Mouse (Mus musculus) spleen, postnatal 36 days (tissue): Measurements from ENCODE around the gene Stab2.

Experiments
- DNase-seq, 2 experiments: peaks; one replicate each; pipeline ENCODE4 v3.0.0; 2022; ENCODE audit warnings: low spot score in 2 of 2, mixed read lengths in 1 of 2

Stab2 gene

DNA sequence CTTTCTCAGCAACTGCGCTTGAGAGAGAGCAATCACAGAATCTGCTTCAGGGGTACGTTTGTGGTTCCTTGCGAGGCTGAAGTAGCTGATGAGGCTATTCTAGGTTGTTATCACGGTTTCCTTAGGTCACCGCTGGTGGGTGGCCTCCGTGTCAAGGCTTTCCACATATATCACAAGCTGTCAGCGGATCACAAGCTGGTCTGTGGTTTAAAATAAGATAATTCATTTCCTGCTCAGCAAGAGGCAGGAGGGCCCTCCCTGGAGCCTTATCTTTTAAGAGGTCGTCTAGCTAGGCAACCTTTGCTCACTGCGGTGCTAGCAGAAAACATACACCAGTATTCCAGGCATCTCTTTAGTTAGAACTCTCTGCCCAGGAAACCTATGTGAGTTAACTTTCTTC is 17.2 kb downstream of the Stab2 start:
- peak in 1 of 2 experiments; percentile 16 for DNase-seq

DNA sequence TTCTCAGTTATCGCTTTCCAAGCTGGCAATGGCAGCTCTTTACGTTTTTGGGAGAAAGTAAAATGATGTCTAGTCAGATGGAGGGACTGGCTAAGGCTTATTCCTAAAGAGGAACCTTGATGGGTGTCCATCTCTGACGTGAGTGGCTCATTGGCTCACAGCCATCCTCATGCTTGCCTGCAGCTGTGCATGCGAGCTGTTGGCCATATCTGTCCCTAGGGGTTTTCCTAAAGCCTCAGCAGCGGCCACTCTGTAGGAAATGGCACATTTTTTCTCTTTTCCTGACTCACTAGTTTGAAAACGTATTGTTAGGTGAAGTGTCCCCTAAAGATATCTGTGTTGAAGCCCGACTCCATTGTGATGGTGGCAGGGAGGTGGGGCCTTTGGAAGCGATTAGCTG is 18.0 kb downstream of the Stab2 start:
- DNase-seq, result no peak

DNA sequence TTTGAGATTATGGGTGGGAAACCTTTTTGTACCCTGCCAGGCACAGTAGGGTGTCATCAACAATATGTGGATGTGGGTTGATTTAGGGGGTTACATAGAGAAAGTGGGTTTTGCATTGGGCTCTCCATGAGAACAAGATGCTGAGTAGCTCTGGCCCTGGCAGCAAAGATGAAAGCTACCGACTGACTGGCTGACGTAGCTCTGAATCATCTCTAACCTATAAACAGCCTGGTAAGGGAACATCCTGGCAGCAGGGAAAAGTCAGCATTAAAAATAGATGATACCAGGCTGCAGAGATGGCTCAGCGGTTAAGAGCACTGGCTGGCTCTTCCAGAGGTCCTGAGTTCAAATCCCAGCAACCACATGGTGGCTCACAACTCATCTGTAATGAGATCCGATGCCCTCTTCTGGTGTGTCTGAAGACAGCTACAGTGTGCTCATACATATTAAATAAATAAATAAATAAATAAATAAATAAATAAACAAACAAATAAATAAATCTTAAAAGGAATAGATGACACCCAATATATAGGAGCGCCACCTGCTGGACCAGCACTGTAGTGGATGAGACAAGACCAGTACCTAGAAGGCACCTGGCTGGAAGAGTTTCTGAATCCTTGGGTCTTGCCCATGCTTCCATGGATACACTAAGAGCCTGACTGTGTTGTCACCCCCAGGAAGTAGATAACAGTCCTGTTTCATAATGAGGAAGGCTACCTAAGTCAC is 31.7 kb downstream of the Stab2 start:
- peak in 1 of 2 experiments; percentile 21 for DNase-seq

DNA sequence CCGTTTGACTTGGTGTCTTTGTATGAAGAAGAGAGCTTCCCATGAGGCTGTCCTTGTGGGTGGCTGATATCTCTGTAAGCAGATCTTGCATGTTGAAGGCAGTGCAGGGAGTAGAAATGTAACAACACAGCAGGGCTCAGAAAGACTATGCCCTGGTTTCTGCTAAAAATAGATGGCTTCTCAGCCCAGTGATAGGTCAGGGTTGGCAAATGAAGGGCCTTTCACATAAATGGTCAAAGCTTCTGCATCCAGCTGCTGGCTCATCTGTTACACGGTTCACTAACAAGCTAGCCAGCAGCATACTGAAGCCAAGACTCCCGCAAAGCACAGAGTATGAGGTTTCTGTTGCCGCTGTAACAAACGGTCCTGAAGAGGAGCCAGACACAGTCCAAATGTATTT is 34.5 kb downstream of the Stab2 start:
- no peak for DNase-seq

DNA sequence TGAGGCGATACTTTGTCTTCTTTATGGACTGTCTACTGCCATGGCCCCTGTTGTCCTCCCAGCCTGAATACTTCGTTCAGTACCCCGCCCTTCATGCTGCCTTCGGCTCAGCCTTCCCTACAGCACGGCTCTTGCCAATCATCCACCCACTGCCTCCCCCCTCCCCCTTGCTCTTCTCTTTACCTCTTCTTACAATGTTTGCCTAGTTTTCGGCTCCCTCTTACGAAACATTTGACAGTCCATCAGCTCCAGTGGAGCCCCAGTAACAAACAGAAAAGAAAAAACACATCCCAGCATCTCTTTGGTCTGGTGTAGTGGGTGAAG is 35.4 kb downstream of the Stab2 start:
- DNase-seq, result no peak

DNA sequence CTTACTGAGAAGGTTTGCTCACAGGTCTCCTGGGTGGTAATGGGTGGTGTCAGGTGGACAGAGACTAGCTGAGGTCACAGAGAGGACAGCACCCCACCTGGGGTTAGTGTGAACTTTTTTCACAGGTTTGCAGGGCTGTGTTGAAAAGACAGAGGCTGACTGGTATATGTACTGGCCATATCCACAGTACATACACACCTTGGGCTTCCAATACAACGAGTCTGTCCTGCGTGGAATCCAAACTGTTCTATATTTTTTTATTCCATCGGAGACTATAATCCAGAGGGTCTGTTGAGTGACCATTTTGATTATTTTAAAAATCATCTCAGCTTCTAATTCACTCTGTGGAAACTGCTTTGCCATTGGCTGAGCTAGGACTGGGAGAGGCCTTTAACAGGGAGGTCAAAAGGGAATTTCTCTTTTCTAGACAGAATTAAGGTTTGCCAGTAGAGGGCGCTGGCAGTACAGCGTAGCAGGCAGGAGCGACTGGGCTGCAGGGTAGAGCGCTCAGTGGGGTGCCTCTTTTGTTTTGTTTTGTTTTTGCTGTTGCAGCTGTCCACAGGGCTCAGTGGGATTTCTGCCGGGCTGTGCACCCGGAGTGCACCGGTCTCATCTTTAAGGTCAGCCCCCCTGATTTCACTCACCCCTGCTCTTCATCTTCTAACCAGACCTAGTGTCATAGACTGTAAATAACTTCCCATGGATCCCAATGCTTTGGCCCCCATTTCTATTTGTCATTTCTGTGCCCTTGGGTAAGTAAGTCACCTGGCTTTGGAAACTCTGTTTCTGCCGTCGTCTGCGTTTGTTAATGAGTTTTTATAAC is 35.9 kb downstream of the Stab2 start:
- peak; percentile 31 to 35 for DNase-seq

DNA sequence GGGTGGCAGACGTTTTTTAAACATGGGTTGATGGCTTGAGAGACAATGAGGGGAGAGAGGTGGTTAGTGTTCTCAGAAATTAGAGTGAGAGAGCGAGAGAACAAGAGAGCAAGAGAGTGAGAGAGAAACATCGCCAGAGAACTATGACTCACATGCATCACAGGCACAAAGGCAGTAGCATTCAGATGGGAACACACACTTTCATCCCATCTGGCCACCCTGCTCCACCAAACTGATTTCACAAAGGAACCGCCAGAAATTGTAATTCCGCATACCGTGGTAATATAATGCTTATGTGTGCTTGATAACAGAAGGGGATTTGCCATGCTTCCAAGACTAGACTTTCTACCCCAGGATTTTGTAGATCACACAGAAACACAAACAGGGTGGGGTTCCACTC is 38.5 kb downstream of the Stab2 start:
- DNase-seq, result no peak

DNA sequence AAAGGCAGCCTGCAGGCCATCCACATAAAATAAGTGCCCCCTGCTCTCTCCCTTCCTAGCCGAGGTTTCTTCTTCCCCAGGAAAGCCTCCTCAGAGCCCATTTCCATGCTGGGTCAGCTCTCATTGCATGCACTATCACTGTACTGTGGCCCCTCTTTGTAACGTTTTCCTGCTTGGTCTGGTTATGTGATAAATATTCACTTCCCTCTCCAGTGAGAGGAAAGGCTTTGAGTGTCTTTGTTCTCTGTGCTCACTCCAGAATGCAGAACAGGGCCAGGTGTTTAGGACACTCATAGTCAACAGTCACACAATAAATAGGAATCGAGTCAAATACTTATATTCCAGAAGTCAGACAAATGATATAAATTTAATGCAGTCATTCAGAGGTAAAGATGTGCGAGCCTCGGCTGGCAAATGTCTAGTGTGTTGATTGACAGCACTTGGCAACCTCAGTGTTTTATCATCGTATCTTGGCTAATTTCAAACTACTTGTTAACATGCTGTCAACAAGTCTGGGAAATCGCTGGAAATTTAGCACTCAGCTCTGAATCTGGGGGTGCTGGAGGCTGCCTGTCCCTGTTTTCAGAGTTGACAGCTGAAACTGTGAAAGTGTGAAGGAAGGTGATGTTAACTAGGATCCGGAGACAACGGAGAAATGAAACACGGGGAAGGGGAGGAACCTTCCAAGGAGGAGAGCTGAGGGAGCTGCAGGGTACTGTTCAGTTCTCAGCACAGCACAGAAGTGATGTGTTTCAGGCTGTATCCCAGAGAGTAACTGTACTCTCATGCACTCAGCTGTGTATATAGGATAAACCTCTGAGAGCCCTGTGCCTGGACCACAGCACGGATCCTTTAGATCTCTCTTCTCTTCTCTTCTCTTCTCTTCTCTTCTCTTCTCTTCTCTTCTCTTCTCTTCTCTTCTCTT is 46.0 kb downstream of the Stab2 start:
- DNase-seq, result no peak

DNA sequence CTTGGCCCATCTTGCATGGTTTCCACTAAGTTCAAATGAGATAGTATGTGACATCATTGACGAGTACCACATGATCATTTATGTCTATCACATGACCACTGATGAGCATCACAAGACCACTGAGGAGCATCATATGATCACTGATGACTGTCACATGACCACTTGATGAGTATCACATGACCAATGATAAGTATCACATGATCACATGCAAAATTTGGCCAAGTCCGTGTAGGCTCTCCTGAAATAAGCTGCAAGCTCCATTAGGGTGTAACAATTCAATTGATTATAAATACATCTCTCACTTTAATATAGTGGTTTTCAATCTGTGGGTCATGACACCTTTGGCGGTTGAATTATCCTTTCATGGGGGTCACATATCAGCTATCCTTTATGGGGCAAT is 52.5 kb downstream of the Stab2 start:
- DNase-seq, result no peak

DNA sequence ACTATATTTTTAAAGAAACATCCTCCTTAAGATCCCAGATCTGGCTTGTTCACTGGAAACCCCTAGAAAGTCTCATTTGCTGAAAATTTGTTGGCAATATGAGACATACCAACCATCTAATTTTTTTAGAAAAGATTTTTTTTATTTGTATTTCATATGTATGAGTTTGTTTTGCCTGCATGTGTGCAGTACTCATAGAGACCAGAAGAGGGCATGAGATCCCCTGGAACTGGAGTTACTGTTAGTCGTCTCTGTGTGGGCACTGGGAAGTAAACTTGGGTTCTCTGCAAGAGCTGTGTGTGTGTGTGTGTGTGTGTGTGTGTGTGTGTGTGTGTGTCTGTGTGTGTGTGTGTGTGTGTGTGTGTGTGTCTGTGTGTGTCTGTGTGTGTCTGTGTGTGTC is 55.1 kb downstream of the Stab2 start:
- DNase-seq, result no peak

DNA sequence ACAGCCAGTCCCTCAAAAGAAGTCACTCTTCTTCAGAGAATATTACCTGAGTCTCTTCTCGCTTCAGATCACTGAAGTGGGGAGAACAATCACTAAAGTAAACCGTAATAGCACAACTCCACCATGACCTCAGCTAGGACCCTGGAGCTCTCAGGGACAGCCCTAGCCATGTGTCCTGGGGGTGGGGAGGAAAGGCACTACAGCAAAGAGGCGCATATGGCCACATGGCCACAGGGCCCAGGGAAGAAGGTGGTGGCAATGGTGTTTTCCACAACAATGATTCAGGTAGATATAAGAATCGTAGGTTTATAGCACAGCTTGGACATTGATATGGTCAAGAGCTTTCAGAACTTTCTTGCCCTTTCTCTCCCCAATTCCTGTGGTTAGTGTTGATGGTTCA is 57.0 kb downstream of the Stab2 start:
- no peak for DNase-seq

DNA sequence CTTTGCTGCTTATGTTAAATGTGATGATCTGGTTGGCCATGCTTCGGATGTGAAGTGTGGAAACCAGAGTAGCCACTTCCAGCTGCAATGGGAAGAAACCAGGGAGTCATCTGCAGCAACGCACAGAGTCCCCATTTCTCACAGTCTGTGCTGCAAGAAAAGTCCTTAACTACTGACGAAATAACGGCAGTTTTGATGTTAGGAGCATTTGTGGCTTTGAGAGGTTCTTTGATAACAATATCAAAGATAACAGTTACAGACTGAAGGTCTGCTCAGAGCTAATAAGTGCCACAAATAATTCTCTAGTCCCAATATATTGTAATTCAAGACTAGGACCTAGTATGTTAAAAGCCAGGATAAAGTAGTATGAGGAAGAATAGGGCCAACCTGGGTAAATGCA is 57.9 kb downstream of the Stab2 start:
- DNase-seq, result no peak

DNA sequence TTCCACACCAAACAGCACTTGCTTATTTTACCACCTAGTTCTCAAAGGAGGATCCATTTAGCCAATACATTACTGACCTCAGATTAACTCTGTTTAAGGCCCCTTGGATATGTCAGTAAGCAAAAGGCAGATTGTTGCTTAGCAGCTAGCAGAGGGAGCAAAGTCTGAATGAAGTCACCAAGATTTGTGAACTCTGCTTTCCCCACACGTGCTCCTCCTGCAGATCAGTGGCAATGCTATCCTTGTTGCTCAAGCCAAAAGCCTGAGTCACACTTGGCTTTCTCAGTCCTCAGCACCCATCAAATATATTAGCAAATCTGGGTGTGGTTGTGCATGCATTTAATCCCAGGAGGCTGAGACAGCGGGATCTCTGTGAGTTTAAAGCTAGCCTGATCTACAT is 60.3 kb downstream of the Stab2 start:
- DNase-seq, result no peak

DNA sequence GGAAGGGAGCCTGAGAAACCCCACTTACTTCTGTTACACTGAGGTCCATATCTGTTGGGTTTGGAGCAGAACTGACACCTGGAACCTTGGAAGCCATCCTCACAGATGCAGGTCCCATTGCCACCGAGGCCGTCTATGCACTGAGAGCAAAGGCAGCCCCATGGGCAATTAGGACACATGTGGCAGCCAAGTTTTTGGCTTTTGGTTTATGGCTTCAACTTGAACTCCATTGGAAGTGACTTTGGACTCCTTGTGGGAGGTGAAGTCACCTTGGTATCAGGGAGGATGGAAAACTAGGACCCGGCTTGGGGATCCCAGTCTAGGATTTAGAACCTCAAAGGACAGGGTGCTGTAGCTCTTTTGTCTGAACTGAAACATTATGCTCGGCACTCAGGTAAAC is 67.2 kb downstream of the Stab2 start:
- DNase-seq, result no peak

DNA sequence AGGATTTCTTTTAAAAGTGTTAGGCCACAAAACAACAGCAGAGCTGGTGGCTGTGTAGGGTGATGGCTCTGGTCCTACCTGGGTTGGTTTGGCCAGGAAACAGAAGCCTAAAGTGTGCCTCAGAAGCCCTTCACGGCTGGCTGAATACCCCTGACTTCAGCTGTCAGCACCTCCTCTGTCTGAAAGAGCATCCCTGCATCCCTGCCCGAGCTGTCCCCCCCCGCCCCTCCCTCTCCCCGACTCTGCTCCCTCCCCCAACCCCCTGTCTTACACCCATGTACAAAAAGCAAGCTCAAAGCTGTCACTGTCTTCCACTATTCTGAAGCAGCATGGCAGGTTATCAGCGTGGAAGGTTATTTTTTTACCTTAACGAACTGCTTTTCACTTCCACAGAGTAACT is 73.4 kb downstream of the Stab2 start:
- DNase-seq, result peak in 1 of 2 experiments; percentile 10

DNA sequence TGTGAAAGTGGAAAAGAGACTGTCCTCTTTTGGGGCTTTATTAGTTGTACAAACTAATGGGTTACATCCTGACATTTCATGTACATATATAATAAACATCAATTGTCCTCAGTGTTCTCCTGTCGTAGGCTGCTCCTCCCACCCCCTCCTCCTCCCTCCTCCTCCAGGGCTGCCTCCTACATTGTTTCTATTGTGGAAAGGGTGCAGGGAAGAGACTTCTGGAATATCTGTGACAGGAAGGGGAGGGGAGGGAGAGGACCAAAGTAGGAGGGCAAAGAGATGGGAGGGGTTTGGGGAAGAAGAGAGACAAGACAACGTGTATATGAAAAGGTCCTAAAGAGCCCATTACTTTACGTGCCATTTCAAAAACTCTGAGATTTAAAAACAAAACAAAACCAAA is 73.9 kb downstream of the Stab2 start:
- no peak for DNase-seq

DNA sequence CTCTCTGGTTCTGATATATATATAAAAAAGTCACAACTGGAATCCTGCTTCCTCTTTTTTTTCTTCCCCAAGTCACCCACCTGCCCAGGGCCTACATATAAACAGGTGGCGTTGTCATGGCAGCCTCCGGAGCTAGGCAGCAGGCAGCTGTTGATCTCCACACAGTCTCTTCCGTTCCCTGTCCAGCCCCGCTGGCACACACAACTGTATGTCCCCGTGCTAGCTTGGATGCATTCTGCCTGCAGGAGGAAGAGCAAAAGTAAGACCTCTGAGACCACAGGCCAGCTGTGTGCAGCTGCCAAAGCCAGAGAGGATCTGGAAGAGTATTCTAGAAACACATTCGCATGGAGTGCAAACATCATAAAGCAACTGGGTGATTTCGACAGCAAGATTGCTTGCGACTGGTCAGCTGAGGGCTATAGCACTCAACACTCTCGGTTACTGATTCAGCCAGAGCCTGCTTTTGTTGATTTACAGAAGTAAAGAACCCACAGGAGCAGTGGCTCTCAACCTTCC is 74.6 kb downstream of the Stab2 start:
- peak; percentile 59 to 61 for DNase-seq

DNA sequence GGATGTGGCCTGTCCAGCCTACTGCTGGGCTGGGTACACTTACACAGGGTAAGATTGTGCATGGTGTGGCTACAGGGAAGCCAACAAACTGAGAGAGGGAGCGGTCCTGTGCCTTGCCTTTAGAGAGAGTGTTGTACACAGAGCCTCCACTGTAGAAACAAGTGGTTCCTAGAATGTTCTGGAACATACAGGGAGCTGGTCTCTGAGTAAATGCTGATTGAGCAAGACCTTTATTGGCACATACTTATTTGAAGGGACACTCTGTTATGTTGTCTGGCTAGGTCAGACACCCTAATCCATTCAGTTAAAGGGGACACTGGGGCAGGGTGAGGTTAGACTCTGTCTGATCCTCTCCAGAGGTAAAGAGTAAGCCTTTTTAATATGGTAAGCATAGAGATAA is 84.2 kb downstream of the Stab2 start:
- DNase-seq, result no peak

DNA sequence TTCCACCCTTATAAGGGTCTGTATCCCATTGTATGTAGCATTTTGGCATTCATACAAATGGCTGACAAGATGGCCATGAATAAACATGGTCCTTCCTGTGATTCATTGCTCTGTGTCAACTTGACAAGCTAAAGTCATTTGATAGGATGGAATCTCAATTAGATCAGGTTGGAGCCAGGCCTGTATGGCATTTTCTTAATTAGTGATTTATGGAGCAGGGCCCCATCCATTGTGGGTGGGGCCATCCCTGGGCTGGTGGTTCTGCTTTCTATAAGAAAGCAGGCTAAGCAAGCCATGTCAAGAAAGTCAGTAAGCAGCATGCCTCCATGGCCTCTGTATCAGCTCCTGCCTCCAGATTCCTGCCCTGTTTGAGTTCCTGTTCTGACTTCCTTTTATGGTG is 92.2 kb downstream of the Stab2 start:
- DNase-seq, result no peak

DNA sequence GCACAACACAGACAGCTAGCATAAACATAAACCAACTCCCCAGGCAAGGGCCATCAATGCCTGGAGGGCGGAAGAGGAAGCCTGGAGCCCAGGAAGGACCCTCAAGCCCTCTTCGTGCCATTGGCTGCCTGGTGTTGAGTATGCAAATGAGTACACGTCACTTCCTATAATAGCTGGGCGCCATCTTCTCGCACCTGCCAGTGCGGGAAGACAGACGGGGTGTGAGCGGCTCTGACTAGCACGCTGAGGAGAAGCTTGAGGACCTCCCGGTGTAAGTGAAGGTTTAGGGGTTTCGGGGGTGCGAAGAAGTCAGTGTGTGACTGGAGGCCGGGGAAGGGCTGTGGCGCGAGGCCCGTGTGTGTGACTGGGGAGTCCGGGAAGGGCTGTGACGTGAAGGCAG is 99.3 kb downstream of the Stab2 start:
- DNase-seq, result no peak

DNA sequence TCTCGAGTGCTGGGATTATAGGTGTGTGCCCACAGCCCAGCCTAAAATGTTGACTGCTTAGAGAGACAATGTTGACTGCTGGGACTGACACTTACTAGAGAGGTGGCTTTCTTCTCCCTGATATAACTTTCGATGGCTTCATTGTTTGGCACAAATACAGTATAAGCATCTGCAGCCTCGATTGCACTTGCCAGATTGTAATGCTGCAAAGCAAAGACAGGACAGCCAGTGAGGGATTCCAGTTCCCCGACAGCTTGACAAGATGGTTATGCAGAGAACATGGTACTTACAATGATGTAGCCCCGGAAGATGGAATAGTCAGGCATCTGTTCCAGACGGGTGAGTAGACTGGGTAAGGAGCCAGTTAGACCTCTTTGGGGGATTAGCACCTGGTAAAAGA is 100.8 kb downstream of the Stab2 start:
- no peak for DNase-seq

DNA sequence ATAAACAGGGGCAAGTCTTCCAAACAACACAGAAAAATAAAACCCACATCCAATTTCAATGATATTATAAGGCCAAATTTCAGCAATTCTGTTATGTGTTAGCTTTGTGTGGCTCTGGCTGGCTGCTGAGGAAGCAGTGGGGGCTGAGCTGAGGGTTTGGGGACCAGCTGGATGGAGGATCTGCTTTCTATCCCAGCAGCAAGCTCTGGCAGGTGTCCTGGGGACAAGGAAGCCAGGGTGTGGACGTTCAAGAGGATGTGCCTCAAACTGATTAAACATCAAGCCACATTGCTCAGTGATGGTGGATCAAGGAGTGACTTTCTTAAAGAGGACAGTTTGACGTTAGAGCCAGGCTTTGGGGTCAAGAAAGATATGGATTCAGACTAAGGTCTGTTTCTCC is 112.3 kb downstream of the Stab2 start:
- DNase-seq, result no peak
